Mouse (Mus musculus) kidney, postnatal 25 days (tissue): ENCODE data around the gene Zfp334.

ENCODE experiments used
- DNase-seq, 2 experiments: peaks; one replicate each; pipeline ENCODE4 v3.0.0; 2021; ENCODE audit warnings: mixed read lengths in 2 of 2

The Zfp334 gene

GRCm38 (mm10) chr2:165387844-165388495 is at the start of gene Zfp334:
Gene Zfp334, minus strand, starts transcription at chr2:165388259.
- peak; percentile 96 to 98 for DNase-seq

GRCm38 (mm10) chr2:165428694-165429093 is 40.6 kb upstream of the Zfp334 start:
- no peak for DNase-seq

- DNase-seq = no peak
Observed at GRCm38 (mm10) chr2:165420195-165420594, 32.1 kb upstream of the Zfp334 start.

- no peak for DNase-seq
Observed at GRCm38 (mm10) chr2:165419670-165420111, 31.6 kb upstream of the Zfp334 start.

- no peak for DNase-seq
Observed at GRCm38 (mm10) chr2:165418577-165418976, 30.5 kb upstream of the Zfp334 start.

GRCm38 (mm10) chr2:165417291-165417690 is 29.2 kb upstream of the Zfp334 start:
- DNase-seq = peak; percentile 77 to 87

GRCm38 (mm10) chr2:165415795-165416194 is 27.7 kb upstream of the Zfp334 start:
- no peak for DNase-seq

GRCm38 (mm10) chr2:165415141-165415721 is 27.2 kb upstream of the Zfp334 start:
- DNase-seq = no peak

- DNase-seq = no peak
Observed at GRCm38 (mm10) chr2:165414321-165414720, 26.3 kb upstream of the Zfp334 start.

GRCm38 (mm10) chr2:165413884-165414283 is 25.8 kb upstream of the Zfp334 start:
- no peak for DNase-seq

- peak; percentile 63 to 72 for DNase-seq
Observed at GRCm38 (mm10) chr2:165407700-165408301, 19.7 kb upstream of the Zfp334 start.

GRCm38 (mm10) chr2:165405351-165405750 is 17.3 kb upstream of the Zfp334 start:
- DNase-seq = no peak

- no peak for DNase-seq
Observed at GRCm38 (mm10) chr2:165404951-165405350, 16.9 kb upstream of the Zfp334 start.

GRCm38 (mm10) chr2:165398164-165398785 is 10.2 kb upstream of the Zfp334 start:
- DNase-seq = no peak

- DNase-seq = no peak
Observed at GRCm38 (mm10) chr2:165397502-165398163, 9.6 kb upstream of the Zfp334 start.

- DNase-seq = no peak
Observed at GRCm38 (mm10) chr2:165396831-165397501, 8.9 kb upstream of the Zfp334 start.

GRCm38 (mm10) chr2:165392156-165392555 is 4.1 kb upstream of the Zfp334 start:
- DNase-seq = no peak

- DNase-seq = peak; percentile 61 to 68
Observed at GRCm38 (mm10) chr2:165391561-165391960, 3.5 kb upstream of the Zfp334 start.

GRCm38 (mm10) chr2:165389299-165389952 is 1.4 kb upstream of the Zfp334 start:
- DNase-seq = no peak

- no peak for DNase-seq
Observed at GRCm38 (mm10) chr2:165387370-165387769, 689 bp downstream of the Zfp334 start.

GRCm38 (mm10) chr2:165380050-165380449 is 8.0 kb downstream of the Zfp334 start:
- DNase-seq = no peak

- peak in 1 of 2 experiments; percentile 9 for DNase-seq
Observed at GRCm38 (mm10) chr2:165376001-165376400, 12.1 kb downstream of the Zfp334 start.
